Mouse (Mus musculus): ENCODE results near the gene Klhl3.
"Not testable (repeated sequence)": the region's sequence is repeated elsewhere in the genome, so short reads cannot be mapped to it uniquely, and the experiment has no call there.

The Klhl3 gene

DNA sequence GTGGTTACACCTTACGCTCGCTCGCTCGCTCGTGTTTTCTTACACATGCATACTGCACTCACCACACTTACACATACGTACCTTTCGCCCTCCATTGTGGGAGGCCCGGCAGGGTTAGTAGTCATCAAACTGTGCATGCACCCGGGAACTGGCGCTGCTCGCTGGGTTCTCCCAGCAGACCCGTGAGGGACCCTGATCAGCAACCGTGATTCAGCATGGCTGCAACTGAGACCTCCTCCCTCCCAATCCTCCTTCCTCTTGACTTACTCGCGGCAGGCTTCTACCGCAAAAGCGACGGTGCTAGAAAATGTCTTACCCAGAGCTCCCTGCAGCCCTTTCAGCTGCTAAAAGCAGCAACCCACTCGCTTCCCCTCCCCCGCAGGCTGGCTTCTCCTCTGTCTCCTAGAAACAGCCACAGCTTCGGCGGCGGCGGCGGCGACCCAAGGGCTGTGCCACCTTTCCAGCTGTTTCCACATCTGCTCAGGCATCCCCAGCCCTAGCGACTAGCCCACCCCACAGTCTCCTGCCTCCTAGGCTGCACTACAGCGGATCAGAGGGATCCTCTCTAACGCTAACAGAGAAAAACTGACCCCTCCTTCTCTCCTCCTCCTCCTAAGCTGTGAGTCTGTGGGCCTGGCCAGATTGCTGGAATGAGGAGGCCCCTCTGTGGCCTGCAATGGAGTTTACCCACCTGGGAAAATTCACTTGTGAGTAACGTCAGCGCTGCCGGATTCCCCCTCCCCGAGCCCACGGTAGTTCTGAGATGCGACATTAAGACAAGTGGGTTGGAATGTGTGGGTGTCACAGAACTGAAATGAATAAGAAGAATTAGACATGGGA, at the start of gene Klhl3:
Klhl3 (minus strand) TSS at position 532 of the 840 bp plus-strand sequence.
- DNase-seq = peak; percentile 82

DNA sequence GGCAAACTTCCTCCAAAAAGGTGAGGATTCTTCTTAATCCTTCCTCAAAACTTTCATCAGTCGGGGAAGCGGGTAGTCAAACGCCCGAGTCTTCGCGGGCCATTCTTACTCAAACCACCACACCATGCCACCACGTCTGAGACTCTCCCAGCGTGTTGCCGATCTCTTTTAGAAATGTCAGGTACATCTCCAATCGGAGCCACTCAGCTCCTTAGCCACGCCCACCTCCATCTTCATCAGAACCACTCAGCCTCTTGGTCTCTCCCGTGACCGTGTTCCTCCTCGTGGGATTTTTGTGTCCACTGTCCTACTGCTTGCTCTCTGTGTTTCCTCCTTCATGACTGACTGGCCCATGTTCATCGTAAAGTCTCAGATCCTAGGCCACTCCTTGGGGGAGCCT, 47.4 kb upstream of the Klhl3 start:
- DNase-seq = no peak

DNA sequence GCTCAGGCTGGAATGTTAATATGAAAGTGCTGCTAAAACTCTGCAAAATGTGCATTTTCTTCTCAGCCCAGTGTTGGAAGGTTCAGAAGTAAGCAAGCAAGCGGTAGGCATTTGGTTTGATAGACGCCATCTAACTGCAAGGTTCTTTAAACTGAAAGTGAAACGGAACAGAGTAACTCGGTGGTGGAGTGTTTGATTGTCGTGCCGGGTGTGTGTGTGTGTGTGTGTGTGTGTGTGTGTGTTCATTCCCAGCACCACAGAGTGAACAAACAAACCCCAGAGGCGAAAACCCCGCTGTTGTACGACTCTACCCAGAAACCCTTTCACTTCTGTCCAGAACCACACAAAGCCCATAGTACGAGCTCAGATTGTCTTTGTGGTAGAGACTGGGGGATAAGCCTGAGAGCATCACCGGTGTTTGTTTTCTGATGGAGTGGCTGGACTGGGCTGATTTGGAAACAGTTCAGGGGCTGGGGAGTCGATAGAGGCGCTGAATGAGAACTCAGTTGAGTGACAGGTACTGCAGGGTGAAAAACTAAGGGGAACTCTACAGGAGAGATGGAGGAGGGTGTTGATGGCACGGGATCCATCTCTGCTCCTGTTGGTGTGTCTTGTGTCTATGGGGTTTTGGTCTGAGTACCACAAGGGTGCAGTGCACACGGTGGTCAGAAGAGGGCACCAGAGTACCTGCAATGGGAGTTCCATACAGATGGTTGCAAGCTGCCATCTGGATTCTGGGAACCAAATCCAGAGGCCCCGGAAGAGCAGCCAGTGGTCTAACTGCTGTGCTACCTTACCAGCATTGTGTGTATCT, 44.9 kb upstream of the Klhl3 start:
- peak; percentile 88 for DNase-seq

DNA sequence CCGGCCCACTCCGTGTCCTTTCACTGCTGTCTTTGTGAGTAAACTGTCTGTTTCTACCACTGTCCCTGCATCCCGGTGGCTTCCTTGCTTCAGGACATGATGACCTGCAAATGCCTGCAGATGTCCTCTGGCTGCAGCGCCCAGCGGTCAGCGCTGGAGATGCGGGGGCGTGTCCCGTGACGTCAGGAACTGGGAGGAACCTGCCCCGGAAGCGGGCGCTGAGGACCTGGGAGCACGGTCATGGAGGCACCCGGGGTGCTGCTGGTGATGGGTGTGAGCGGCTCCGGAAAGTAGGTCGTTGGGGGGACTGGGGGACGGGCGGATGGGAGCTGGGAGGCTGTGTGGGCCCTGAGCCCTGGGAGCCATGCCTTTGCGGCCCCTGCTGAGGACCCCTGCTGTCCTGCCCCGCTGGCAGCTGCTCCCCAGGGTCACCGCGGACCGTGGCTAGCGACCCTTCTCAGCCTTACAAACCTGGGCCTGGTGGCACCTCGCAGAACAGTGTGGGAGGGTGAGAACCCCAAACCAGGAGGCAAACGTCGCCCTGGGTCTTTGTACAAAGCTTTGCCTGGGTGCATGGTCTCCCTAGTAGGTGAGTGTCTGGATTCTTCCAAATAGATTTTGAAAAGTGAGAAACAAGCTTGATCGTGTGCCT, 44.2 kb upstream of the Klhl3 start, which contains the start of gene Idnk:
Idnk (plus strand) TSS at position 203 of the 652 bp plus-strand sequence.
- peak; percentile 94 for DNase-seq

DNA sequence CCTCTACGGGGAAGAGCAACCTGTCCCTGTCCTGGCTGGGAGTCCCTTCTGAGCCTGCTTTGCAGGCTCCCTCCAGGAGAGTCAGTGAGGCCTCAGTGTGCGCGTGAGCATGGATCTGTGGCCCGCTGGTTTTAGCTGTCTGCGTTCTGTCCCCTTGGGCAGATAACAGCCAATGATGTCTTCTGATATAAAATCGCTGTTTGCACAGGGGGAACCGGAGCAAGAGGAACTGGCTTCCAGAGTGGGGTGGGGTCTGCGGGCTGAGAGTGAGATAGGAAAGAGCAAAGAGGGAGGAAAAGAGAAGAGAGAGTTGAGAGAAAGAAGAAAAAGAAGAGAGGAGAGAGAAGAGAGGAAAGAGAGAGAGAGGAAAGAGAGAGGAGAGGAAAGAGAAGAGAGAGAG, 43.6 kb upstream of the Klhl3 start:
- DNase-seq = no peak

DNA sequence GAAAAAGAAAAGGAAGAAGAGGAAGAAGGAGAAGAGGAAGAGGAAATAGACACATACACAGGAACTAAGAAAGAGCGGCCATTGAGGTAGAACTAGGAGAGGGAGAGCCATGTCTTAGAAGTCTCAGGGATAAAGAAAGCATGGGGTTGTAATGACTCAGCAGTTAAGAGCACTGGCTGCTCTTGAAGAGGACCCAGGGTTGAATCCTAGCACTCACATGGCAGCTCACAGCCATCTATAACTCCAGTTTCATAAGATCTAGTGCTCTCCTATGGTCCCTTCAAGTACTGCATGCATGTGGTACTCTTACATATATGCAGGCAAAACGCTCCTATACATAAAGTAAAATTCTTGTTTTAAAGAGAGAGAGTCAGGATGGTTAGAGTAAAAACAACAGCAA, 42.6 kb upstream of the Klhl3 start:
- DNase-seq = no peak

DNA sequence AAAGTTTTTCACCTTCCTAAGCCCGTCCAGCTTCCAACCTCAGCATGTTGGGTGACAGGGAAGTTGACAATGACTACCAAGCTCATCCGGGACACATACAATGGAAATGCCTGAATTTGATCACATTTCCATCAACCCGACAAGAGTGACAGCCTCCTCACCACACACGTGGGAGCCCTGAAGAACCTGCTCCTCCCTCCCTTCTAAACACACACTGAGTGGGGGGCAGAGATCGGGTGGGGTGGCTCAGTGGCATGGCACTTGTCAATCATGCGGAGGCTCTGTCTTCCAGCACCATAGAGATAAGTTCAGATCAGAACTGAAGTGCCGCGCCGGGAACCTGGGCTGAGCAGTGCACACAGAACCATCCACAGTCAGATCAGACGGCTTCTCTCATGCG, 37.0 kb upstream of the Klhl3 start:
- DNase-seq = no peak

DNA sequence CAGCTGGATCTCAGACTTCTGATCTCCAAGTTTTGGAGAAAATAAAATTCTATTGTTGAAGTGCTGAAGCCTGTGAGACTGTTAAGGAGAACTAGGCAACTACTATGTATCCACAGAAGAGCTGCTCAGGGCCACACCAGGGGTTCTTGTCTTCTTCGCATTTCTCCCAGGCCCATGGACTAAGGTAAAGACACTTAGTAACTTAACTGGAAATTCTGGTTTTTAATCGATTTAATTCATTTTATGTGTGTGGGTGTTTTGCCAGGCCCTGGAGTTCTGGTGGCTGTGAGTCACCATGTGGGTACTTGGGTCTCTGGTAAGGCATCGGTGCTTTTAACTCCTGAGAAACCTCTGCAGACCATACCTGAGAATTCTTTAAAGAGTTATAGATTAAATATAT, 36.2 kb upstream of the Klhl3 start:
- no peak for DNase-seq

DNA sequence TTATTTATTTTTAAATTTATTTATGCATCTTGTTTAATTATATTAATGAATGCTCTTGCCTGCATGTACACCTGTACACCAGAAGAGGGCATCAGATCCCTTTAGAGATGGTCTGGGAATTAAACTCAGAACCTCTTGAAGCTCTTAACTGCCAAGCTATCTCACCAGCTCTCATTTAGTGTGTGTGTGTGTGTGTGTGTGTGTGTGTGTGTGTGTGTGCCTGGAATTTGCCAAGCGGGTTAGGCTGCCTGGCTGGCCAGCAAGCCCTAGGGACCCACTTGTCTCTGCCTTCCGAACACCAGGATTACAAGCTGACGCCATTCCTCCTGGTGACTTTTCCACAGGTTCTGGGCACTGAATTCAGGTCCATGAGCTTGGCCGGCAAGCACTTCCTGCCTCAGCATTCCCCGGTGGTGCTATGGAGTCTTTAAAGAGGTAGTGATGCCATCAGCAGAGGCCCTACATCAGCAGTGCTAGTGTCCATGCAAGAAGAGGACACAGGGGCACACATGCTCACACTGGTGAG, 35.7 kb upstream of the Klhl3 start:
- DNase-seq = peak; percentile 54

DNA sequence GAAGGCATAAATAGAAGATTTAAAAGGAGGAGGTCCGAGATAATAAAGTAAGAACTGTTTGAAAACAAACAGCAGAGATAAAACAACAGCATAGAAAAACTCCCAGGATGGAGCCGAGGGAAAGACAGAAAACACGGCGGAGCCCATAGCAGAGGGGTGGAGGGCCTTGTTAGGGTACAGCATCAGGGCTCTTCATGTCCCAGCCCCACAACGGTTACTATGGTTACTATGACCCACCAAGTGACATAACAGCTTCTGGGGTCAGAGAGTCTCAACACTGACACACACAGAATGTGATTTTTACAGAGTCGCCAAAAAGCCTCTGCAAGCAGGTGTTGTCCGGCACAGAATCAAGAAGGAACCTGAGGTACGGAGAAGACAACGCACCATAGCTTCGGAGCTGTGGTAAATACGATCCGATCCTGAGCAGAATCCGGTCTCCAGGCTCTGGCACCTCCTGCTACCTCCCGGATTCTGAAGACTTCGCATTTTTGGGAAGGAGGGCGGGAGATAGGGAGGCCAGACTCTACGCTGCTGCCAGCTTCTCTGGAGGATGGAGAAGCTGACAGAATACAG, 35.0 kb upstream of the Klhl3 start:
- peak; percentile 89 for DNase-seq

DNA sequence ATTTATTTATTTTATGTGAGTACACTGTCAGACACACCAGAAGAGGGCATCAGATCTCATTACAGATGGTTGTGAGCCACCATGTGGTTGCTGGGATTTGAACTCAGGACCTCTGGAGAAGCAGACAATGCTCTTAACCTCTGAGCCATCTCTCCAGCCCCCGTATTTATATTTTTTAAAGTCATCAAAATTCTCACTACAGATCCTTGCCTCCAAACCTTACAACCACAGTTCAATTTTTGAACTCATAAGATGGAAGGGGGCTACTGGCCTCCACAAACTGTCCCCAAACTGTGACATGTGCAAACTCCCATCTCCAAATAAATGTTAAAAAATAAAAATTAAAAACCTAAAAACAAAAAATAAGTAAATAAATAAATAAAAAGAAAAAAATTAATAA, 34.4 kb upstream of the Klhl3 start:
- no peak for DNase-seq

DNA sequence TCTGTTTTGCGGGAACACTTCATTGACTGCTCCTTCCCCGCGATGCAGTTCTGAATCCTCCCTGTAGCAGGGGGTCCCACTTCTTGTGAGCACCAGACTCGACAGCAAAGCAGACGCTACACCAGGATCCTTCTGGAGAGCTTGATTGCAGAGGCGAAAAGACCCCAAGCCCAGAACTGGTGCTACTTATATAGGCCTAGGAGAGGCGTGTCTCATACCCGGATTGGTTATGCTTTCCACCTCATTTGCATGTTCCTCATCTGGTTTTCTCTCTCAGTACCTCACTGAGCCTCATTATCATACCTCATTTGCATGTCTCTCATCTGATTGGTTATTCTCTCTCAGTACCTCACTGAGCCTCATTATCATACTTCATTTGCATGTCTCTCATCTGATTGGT, 33.2 kb upstream of the Klhl3 start:
- not testable (repeated sequence) for DNase-seq

DNA sequence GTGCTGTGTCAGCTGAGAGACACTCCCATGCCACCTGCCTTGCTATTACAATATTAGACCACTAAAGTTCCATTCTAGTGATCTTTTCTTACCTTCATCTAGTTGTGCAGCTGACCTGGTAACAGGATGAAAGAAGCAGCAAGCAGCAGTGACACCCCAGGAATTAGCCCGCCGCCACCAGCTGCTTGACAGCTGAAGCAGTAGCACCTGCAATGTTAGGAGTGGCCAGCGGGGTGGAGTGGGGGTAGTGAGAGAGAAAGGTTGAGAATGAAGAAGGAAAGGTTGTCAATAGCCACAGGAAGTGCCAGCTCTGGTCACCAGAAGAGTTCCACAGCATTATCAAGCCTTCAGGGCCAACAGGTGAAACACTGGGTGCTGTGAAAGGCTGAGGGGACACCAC, 18.3 kb upstream of the Klhl3 start:
- no peak for DNase-seq

DNA sequence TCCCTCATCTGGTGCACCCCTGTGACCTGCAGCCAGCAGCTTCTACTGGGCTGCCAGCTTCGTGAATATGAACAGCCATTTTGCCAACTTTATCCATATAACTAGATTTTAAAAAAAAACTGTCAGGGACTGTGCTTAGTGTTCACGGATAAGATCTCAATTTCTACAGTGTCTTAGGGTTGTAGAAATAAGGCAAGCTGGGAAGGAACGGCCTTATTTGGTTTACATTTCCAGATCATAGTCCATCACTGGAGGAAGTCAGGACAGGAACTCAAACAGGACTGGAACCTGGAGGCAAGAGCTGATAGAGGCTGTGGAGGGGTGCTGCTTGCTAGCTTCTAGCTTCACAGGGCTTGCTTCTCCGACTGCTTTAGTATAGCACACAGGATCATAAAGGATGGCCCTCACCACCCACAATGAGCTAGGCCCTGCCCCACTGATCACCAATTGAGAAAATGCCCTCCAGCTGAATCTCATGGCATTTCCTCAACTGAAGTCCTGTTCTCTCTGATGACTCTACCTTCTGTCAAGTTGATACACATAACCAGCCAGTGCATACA, 16.4 kb upstream of the Klhl3 start:
- DNase-seq = no peak

DNA sequence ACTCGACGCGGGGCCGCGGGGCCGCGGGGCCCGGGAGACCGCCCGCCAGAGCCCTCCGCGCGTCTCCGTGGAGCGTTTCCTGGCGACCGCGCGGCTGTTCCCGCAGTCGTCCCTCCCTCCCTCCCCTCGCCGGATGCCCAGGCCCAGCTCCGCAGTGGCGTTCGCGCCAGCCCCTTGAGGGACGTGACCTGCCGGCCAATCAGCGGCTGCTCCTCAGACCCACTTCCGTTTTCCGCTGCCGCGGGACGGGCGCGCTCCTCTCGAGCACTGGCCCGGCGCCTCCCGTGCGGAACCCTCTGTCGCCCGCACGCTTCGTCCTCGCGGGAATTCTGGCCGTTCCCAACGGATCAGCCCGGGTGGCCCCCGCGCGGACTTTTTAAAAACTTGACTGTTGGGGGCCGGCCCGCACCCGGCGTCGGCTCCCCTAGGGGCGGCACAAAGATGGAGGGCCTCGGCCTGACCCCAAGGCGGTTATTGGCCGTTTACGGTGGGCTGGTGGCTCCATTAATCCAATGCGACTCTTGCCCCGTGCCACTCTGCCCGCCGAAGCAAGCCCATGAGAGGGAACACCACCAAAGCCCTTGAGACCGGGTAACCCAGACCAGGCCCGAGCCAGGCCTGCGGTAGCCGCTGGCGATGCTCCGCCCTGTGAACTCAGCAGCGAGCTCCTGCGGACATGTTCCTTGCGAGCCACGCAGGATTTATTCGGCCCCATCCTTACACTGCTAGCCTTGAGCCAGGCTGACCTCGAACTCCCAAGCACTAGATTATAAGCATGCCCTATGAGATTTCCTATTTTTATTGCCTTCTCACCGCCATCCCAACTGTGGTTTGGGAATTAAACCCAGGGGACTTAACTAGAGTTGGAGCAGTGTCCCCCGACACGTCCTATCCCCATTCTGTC, 15.6 kb upstream of the Klhl3 start:
- DNase-seq = peak; percentile 98

DNA sequence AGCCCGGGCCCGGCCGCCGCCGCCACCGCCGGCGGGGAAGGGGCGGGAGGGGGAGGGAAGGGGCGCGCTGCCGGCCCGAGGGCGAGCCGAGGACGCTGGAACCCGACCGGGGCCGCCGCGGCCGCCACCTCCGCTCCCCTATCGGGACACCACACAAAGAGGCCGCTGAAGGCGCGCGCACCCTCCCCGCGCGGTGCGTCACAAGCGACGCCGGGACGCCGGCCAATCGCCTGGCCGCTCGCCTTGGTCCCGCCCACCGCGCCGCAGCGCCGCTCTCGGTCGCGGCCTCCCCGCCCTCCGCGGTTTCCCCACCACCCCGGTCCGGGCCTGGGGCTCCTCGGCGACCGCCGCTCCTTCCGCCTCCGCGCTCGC, 15.0 kb upstream of the Klhl3 start, which contains the start of gene Hnrnpa0:
Hnrnpa0 (minus strand) TSS at position 161 of the 372 bp plus-strand sequence.
- peak; percentile 98 for DNase-seq

DNA sequence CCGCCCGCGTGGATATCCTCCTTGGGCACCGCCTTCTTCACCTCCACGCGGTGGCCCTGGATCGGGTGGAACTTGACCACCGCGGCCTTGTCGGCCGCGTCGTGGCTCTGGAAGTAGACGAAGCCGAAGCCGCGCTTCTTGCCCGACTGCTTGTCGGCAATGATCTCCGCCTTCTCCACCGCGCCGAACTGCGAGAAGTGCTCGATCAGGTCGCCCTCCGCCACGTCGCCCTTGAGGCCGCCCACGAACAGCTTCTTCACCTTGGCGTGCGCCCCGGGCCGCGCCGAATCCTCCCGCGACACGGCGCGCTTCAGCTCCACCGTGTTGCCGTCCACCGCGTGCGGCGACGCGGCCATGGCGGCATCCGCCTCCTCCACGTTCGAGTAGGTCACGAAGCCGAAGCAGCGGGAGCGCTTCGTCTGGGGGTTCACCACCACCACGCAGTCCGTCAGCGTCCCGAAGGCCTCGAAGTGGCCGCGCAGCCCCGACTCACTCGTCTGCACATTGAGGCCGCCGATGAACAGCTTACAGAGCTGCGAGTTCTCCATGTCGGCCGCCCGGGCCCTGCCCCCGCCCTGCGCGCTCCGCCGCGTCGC, 14.5 kb upstream of the Klhl3 start:
- DNase-seq = peak; percentile 62

DNA sequence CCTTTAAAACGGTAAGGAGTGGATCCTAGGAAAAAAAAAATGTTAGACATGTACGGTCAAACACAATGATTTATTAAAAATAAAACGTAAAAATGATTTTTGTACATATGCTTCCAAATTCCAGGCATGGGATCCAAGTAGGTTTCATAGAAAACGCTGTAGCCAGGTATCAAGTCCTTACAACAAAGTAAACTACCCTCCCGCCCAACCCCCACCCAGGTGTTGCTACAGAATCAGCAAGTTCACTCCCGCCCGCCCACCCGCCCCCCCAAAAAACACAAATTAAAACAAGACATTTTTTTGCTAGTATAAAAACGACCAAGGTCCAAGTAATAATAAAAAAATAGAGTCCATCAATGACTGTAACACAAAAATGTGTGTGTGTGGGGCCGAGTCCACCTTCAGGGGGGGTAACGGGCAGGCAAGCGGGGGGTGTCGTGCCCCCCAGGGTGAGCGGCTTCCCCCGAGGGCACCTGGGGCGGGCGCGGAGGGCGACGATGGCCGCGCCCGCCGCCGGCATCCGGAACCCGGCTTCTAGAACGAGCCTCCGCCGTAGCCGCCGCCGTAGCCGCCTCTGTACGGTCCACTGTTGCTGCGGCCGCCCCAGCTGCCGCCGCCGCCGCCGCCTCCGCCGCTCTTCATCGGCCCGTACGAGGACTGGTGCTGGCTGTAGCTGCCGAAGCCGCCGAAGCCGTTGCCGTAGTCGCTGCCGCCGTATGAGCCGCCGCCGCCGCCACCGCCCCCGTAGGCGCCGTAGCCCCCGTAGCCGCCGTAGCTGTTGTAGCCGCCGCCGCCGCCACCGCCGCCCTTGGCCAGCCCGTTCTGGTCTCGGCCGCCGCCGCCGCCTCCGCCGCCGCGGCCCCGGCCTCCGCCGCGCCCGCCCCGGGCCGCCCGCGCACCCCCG, 13.7 kb upstream of the Klhl3 start:
- no peak for DNase-seq

DNA sequence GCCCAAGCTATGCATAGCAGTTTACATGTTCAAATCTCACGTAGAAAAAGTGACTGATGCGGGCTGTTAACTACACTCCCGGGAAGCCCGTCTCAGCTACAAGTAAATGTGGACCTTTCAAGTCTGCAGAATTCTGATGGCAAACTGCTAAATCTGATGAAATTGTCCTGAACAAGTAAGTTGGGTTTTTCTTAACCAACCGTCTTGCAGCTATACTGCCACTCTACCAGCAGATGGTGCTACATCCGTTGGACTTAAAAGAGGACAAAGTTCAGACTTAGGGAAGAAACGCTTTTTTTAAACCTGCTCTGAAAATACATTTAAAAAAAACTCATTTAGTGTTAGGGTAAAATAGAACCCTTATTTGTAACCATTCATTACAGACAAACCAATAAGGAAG, 12.7 kb upstream of the Klhl3 start:
- peak; percentile 82 for DNase-seq

DNA sequence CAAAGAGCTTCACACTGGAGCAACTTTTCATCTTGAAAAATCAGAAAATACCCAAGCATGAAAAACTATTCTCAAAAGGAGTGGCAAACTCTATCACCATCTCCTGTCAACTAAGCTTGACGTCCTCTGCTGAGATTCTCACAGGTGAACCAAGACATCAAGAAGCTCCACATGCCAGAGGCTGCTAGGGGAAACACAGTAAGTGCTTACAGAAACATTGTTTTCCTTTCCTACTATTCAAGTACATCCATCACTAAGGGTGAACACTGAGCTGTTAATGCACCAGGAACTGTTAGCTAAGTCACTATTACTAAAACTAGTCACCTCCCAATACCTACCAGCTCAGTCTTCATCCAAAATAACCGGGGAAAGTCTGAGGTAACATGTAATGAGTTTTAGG, 11.6 kb upstream of the Klhl3 start:
- no peak for DNase-seq
